Mouse (Mus musculus) liver, embryonic 11.5 days (tissue): ENCODE results near the gene Gm26558. TPM values are rescaled to one million over a fixed set of nuclear protein-coding genes. Genes with fewer than 3 reads are reported as not detected.

ENCODE experiments used
- ATAC-seq: fragments of 200-750 bp; cut with Nextera tagmentation; replicated peaks from 2 replicates; pipeline ENCODE4 v1.8.0; 2017; ENCODE audit warnings: moderate number of reproducible peaks, mild to moderate bottlenecking, moderate TSS enrichment, moderate library complexity; ENCODE audit not compliant: low FRiP score
- DNase-seq: peaks from one replicate; pipeline ENCODE4 v3.0.0-alpha.2; 2017; ENCODE audit warnings: low spot score
- H3K27ac ChIP-seq: fragments of 300-500 bp; sonication (generic); 2 replicates; pipeline ENCODE4 v1.5.1; 2014; ENCODE audit warnings: mild to moderate bottlenecking, low read depth, low read length, control low read depth
- H3K27me3 ChIP-seq: fragments of 300-500 bp; sonication (generic); replicated peaks from 2 replicates; pipeline ENCODE4 v1.6.1; 2014; ENCODE audit warnings: low read length, mixed read lengths; ENCODE audit not compliant: control insufficient read depth, insufficient read depth
- H3K36me3 ChIP-seq: fragments of 300-500 bp; sonication (generic); 2 replicates; pipeline ENCODE4 v1.6.1; 2014; ENCODE audit warnings: mild to moderate bottlenecking, low read length, moderate library complexity, mixed read lengths; ENCODE audit not compliant: control insufficient read depth, insufficient read depth
- H3K4me1 ChIP-seq: fragments of 300-500 bp; sonication (generic); replicated peaks from 2 replicates; pipeline ENCODE4 v1.6.1; 2014; ENCODE audit warnings: low read length, mixed read lengths; ENCODE audit not compliant: control insufficient read depth, insufficient read depth
- H3K4me2 ChIP-seq: fragments of 300-500 bp; sonication (generic); 2 replicates; pipeline ENCODE4 v1.6.1; 2014; ENCODE audit warnings: mild to moderate bottlenecking, control low read depth, moderate library complexity
- H3K4me3 ChIP-seq: fragments of 300-500 bp; sonication (generic); 2 replicates; pipeline ENCODE4 v1.5.1; 2014; ENCODE audit warnings: low read depth, low read length, control low read depth
- H3K9ac ChIP-seq: fragments of 300-500 bp; sonication (generic); 2 replicates; pipeline ENCODE4 v1.6.1; 2014; ENCODE audit warnings: low read depth, low read length, control low read depth
- H3K9me3 ChIP-seq: fragments of 300-500 bp; sonication (generic); 2 replicates; pipeline ENCODE4 v1.6.1; 2016; ENCODE audit warnings: low read length, inconsistent platforms, mixed read lengths; ENCODE audit not compliant: control insufficient read depth
- WGBS: fragments of 180-500 bp; shearing (Covaris S2); extraction: QIAGEN DNeasy Blood & Tissue Kit; methylation state at CpG from one replicate; pipeline ENCODE4 v1.1.7; 2014; 5-methylcytosine and 5-hydroxymethylcytosine counted together
- polyA plus RNA-seq: library from polyadenylated mRNA; unstranded; fragments of >200 nt; fragmentation: Nextera tagmentation; extraction: Ambion mirVana; gene quantifications from 2 replicates; pipeline ENCODE4 v1.2.1, GENCODE M21; 2014

Gm26558 gene
- polyA plus RNA-seq, 1 experiment from 2014 or later = 3.5 TPM

GRCm38 (mm10) chr2:70640968-70641367 is 20.9 kb downstream of the Gm26558 start:
- H3K36me3 ChIP-seq = no peaks in the 10 kb centered on the region
- H3K27me3 ChIP-seq = no peaks in the 10 kb centered on the region
- no peaks in the 10 kb centered on the region for H3K4me1 ChIP-seq
- no peaks in the 10 kb centered on the region for H3K9me3 ChIP-seq
- no peak overlapping the region for H3K4me3 ChIP-seq
- DNase-seq (no peak), ATAC-seq (no peak)
- no peak overlapping the region for H3K4me2 ChIP-seq
- no peak overlapping the region for H3K27ac ChIP-seq
- no peak overlapping the region for H3K9ac ChIP-seq

GRCm38 (mm10) chr2:70634028-70634690 is 27.7 kb downstream of the Gm26558 start:
- no peak for DNase-seq
- Histone ChIP-seq H3K27me3 (no peaks in the 10 kb centered on the region), H3K27ac (no peak overlapping the region), H3K4me2 (no peak overlapping the region), H3K4me3 (no peak overlapping the region), H3K9me3 (no peaks in the 10 kb centered on the region), H3K9ac (no peak overlapping the region), H3K4me1 (no peaks in the 10 kb centered on the region), H3K36me3 (no peaks in the 10 kb centered on the region)
- ATAC-seq = no peak
- WGBS = 83% methylated on average over 5 of the region's 5 CpGs

GRCm38 (mm10) chr2:70632412-70632811 is 29.5 kb downstream of the Gm26558 start:
- Histone ChIP-seq H3K4me2 (no peak overlapping the region), H3K9me3 (no peaks in the 10 kb centered on the region), H3K4me3 (no peak overlapping the region), H3K4me1 (no peaks in the 10 kb centered on the region), H3K36me3 (no peaks in the 10 kb centered on the region), H3K27ac (no peak overlapping the region), H3K9ac (no peak overlapping the region), H3K27me3 (no peaks in the 10 kb centered on the region)
- peak; percentile 22 for DNase-seq
- no peak for ATAC-seq
- WGBS = 84% methylated on average over 1 of the region's 1 CpGs

GRCm38 (mm10) chr2:70631321-70631720 is 30.6 kb downstream of the Gm26558 start:
- peak; percentile 12 for DNase-seq
- WGBS = 70% methylated on average over 1 of the region's 1 CpGs

GRCm38 (mm10) chr2:70629921-70630320 is 32.0 kb downstream of the Gm26558 start:
- Histone ChIP-seq H3K9me3 (no peaks in the 10 kb centered on the region), H3K27ac (no peak overlapping the region), H3K4me3 (no peak overlapping the region), H3K36me3 (no peaks in the 10 kb centered on the region), H3K9ac (no peak overlapping the region), H3K4me1 (no peaks in the 10 kb centered on the region), H3K4me2 (peak overlapping the region; percentile 33; the same call in 1 of the 2 replicates), H3K27me3 (no peaks in the 10 kb centered on the region)
- no peak for ATAC-seq
- 72% methylated on average over 3 of the region's 3 CpGs for WGBS
- peak; percentile 15 for DNase-seq

More at GRCm38 (mm10) chr2:70631321-70631720, 30.6 kb downstream of the Gm26558 start:
- no peaks in the 10 kb centered on the region for H3K36me3 ChIP-seq
- no peak for ATAC-seq
- no peak overlapping the region for H3K27ac ChIP-seq
- no peak overlapping the region for H3K4me2 ChIP-seq
- H3K9me3 ChIP-seq = no peaks in the 10 kb centered on the region
- H3K4me1 ChIP-seq = no peaks in the 10 kb centered on the region
- H3K4me3 ChIP-seq = no peak overlapping the region
- no peaks in the 10 kb centered on the region for H3K27me3 ChIP-seq
- no peak overlapping the region for H3K9ac ChIP-seq

GRCm38 (mm10) chr2:70629339-70629761 is 32.6 kb downstream of the Gm26558 start:
- H3K4me1 ChIP-seq = no peaks in the 10 kb centered on the region
- no peaks in the 10 kb centered on the region for H3K36me3 ChIP-seq
- no peaks in the 10 kb centered on the region for H3K27me3 ChIP-seq
- no peak overlapping the region for H3K27ac ChIP-seq
- DNase-seq (no peak), ATAC-seq (peak; percentile 47; the same call in 1 of the 2 replicates)
- H3K9ac ChIP-seq = no peak overlapping the region
- peak overlapping the region; percentile 33 for H3K4me2 ChIP-seq
- no peaks in the 10 kb centered on the region for H3K9me3 ChIP-seq
- 24% methylated on average over 10 of the region's 10 CpGs for WGBS
- H3K4me3 ChIP-seq = no peak overlapping the region

- WGBS = 62% methylated on average over 12 of the region's 12 CpGs
- Histone ChIP-seq H3K36me3 (no peaks in the 10 kb centered on the region), H3K4me2 (no peak overlapping the region), H3K27ac (no peak overlapping the region), H3K9me3 (no peaks in the 10 kb centered on the region), H3K4me1 (no peaks in the 10 kb centered on the region), H3K4me3 (no peak overlapping the region), H3K9ac (no peak overlapping the region), H3K27me3 (no peaks in the 10 kb centered on the region)
- no peak for ATAC-seq
- no peak for DNase-seq
Measured at GRCm38 (mm10) chr2:70628397-70628796, 33.5 kb downstream of the Gm26558 start.

- no peak overlapping the region for H3K4me3 ChIP-seq
- DNase-seq (no peak), ATAC-seq (no peak)
- WGBS = 68% methylated on average over 7 of the region's 7 CpGs
- no peaks in the 10 kb centered on the region for H3K27me3 ChIP-seq
- no peaks in the 10 kb centered on the region for H3K4me1 ChIP-seq
- no peak overlapping the region for H3K4me2 ChIP-seq
- H3K9me3 ChIP-seq = no peaks in the 10 kb centered on the region
- H3K9ac ChIP-seq = no peak overlapping the region
- H3K27ac ChIP-seq = no peak overlapping the region
- no peaks in the 10 kb centered on the region for H3K36me3 ChIP-seq
Measured at GRCm38 (mm10) chr2:70625761-70626160, 36.1 kb downstream of the Gm26558 start.

- WGBS = 52% methylated on average over 4 of the region's 4 CpGs
- Histone ChIP-seq H3K9ac (no peak overlapping the region), H3K9me3 (no peaks in the 10 kb centered on the region), H3K4me2 (no peak overlapping the region), H3K4me1 (no peaks in the 10 kb centered on the region), H3K27ac (no peak overlapping the region), H3K4me3 (no peak overlapping the region), H3K36me3 (no peaks in the 10 kb centered on the region), H3K27me3 (no peaks in the 10 kb centered on the region)
- DNase-seq = no peak
- no peak for ATAC-seq
Measured at GRCm38 (mm10) chr2:70622244-70622643, 39.7 kb downstream of the Gm26558 start.
